Mouse (Mus musculus) c-Kit-positive CD71-negative TER-119-negative erythroid progenitor cells, embryonic 14.5 days (primary cell): ENCODE measurements around the gene Bpifb3.

Experiments
- DNase-seq: peaks from one replicate; pipeline ENCODE4 v3.0.0-alpha.2; 2013; ENCODE audit warnings: low read depth

Bpifb3 gene

GRCm38 (mm10) chr2:153917930-153918329 lies at the start of gene Bpifb3:
Gene Bpifb3 (plus strand): TSS chr2:153918230.
- DNase-seq = no peak

GRCm38 (mm10) chr2:153870984-153871383 lies 47.0 kb upstream of the Bpifb3 start, which contains the start of gene Sun5:
Gene Sun5 (minus strand): TSS chr2:153871084.
- DNase-seq = no peak

GRCm38 (mm10) chr2:153874745-153875144 lies 43.3 kb upstream of the Bpifb3 start, which contains the start of gene Bpifb2:
Gene Bpifb2 (plus strand): TSS chr2:153875045.
- DNase-seq = no peak

- no peak for DNase-seq
These were observed 18.9 kb upstream of the Bpifb3 start for GRCm38 (mm10) chr2:153899111-153899510.

GRCm38 (mm10) chr2:153900088-153900487 lies 17.9 kb upstream of the Bpifb3 start, which contains the start of gene Bpifb6:
Gene Bpifb6 (plus strand): TSS chr2:153900388.
- no peak for DNase-seq

- no peak for DNase-seq
These were observed 15.3 kb upstream of the Bpifb3 start for GRCm38 (mm10) chr2:153902726-153903125.

- no peak for DNase-seq
These were observed 11.4 kb upstream of the Bpifb3 start for GRCm38 (mm10) chr2:153906626-153907025.

GRCm38 (mm10) chr2:153914151-153914550 lies 3.9 kb upstream of the Bpifb3 start:
- DNase-seq = no peak

GRCm38 (mm10) chr2:153921246-153921645 lies 3.2 kb downstream of the Bpifb3 start:
- no peak for DNase-seq

GRCm38 (mm10) chr2:153929871-153930413 lies 11.9 kb downstream of the Bpifb3 start:
- DNase-seq = peak; percentile 38

GRCm38 (mm10) chr2:153931125-153931524 lies 13.1 kb downstream of the Bpifb3 start:
- DNase-seq = no peak

- no peak for DNase-seq
These were observed 15.3 kb downstream of the Bpifb3 start for GRCm38 (mm10) chr2:153933311-153933710.

- no peak for DNase-seq
These were observed 17.3 kb downstream of the Bpifb3 start for GRCm38 (mm10) chr2:153935348-153935747.

GRCm38 (mm10) chr2:153937843-153938242 lies 19.8 kb downstream of the Bpifb3 start, which contains the start of gene Bpifb4:
Gene Bpifb4 (plus strand): TSS chr2:153938212.
- no peak for DNase-seq

- peak; percentile 48 for DNase-seq
These were observed 25.5 kb downstream of the Bpifb3 start for GRCm38 (mm10) chr2:153943537-153943936.

- DNase-seq = no peak
These were observed 26.5 kb downstream of the Bpifb3 start for GRCm38 (mm10) chr2:153944567-153944966.

GRCm38 (mm10) chr2:153952897-153953296 lies 34.9 kb downstream of the Bpifb3 start:
- DNase-seq = peak; percentile 60

- peak; percentile 62 for DNase-seq
These were observed 35.8 kb downstream of the Bpifb3 start for GRCm38 (mm10) chr2:153953836-153954235.

- DNase-seq = no peak
These were observed 44.8 kb downstream of the Bpifb3 start for GRCm38 (mm10) chr2:153962821-153963331.

- DNase-seq = no peak
These were observed 45.3 kb downstream of the Bpifb3 start for GRCm38 (mm10) chr2:153963334-153963733.

GRCm38 (mm10) chr2:153970221-153970620 lies 52.2 kb downstream of the Bpifb3 start:
- DNase-seq = no peak

- no peak for DNase-seq
These were observed 56.6 kb downstream of the Bpifb3 start, which contains the start of gene Bpifa6 for GRCm38 (mm10) chr2:153974582-153974981. Gene Bpifa6 (plus strand): TSS chr2:153974945.
